Mouse (Mus musculus): ENCODE measurements around the gene Grhl1.

- no peak for TF ChIP-seq E2F4 (IDR thresholded peaks at IDR 0.05; ENCODE audit: insufficient read depth)
- TF ChIP-seq TCF3 (IDR thresholded peaks at IDR 0.05; ENCODE audit: insufficient read length, low read depth) = no peak
- no peak for TF ChIP-seq MYOG (IDR thresholded peaks at IDR 0.05; ENCODE audit: control insufficient read depth in 1 of 3, insufficient read depth in 1 of 3, insufficient read length in 2 of 3, low read depth in 2 of 3)
- no peak for TF ChIP-seq CEBPB (IDR thresholded peaks at IDR 0.05; ENCODE audit: insufficient read depth, poor library complexity, severe bottlenecking)
- no peak for TF ChIP-seq POLR2A (IDR thresholded peaks at IDR 0.05; ENCODE audit: insufficient read length, low read depth)
Observed at GRCm38 (mm10) chr12:24615140-24615539, 43.1 kb downstream of the Grhl1 start.
